Mouse (Mus musculus) forebrain, embryonic 14.5 days (tissue): ENCODE measurements around the gene Hist1h2ba. TPM values are rescaled to one million over a fixed set of nuclear protein-coding genes. Genes with fewer than 3 reads are reported as not detected.
A peak's percentile ranks its signal among the peaks of the same experiment; 100 is the strongest.

Experiments
- ATAC-seq: fragments of 200-750 bp; cut with Nextera tagmentation; 2 replicates; pipeline ENCODE4 v1.8.0; 2017; ENCODE audit warnings: mild to moderate bottlenecking, moderate library complexity
- DNase-seq: peaks from one replicate; pipeline ENCODE4 v3.0.0-alpha.2; 2015; ENCODE audit warnings: low spot score
- H3K27ac ChIP-seq: fragments of 300-500 bp; sonication (generic); 2 replicates; pipeline ENCODE4 v1.5.1; 2014; ENCODE audit warnings: low read depth, mild to moderate bottlenecking, control low read depth, low read length, moderate library complexity
- H3K27me3 ChIP-seq: fragments of 300-500 bp; sonication (generic); replicated peaks from 2 replicates; pipeline ENCODE4 v1.6.1; 2014; ENCODE audit warnings: low read length, control low read depth, mixed read lengths; ENCODE audit not compliant: control insufficient read depth, insufficient read depth
- H3K36me3 ChIP-seq: fragments of 300-500 bp; sonication (generic); 2 replicates; pipeline ENCODE4 v1.6.1; 2014; ENCODE audit warnings: low read length, control low read depth; ENCODE audit not compliant: control insufficient read depth, insufficient read depth
- H3K4me1 ChIP-seq: fragments of 300-500 bp; sonication (generic); 2 replicates; pipeline ENCODE4 v1.6.1; 2014; ENCODE audit warnings: antibody characterized with exemption, low read length, control low read depth; ENCODE audit not compliant: control insufficient read depth, insufficient read depth
- H3K4me2 ChIP-seq: fragments of 300-500 bp; sonication (generic); 2 replicates; pipeline ENCODE4 v1.6.1; 2014; ENCODE audit warnings: mild to moderate bottlenecking, control low read depth, low read length
- H3K4me3 ChIP-seq: fragments of 300-500 bp; sonication (generic); 2 replicates; pipeline ENCODE4 v1.5.1; 2014; ENCODE audit warnings: low read depth, low read length, control low read depth
- H3K9ac ChIP-seq: fragments of 300-500 bp; sonication (generic); 2 replicates; pipeline ENCODE4 v1.6.1; 2014; ENCODE audit warnings: mild to moderate bottlenecking, low read length, control low read depth, moderate library complexity
- H3K9me3 ChIP-seq: fragments of 300-500 bp; sonication (generic); replicated peaks from 2 replicates; pipeline ENCODE4 v1.6.1; 2016; ENCODE audit warnings: low read length, control low read depth, mixed read lengths; ENCODE audit not compliant: control insufficient read depth
- WGBS: fragments of 180-500 bp; shearing (Covaris S2); extraction: QIAGEN DNeasy Blood & Tissue Kit; methylation state at CpG from one replicate; pipeline ENCODE4 v1.1.7; 2014; 5-methylcytosine and 5-hydroxymethylcytosine counted together
- polyA plus RNA-seq: library from polyadenylated mRNA; unstranded; fragments of >200 nt; fragmentation: Nextera tagmentation; extraction: Ambion mirVana; gene quantifications from 2 replicates; pipeline ENCODE4 v1.2.1, GENCODE M21; 2014

The Hist1h2ba gene
- polyA plus RNA-seq, 1 experiment from 2014 or later, result not detected

DNA sequence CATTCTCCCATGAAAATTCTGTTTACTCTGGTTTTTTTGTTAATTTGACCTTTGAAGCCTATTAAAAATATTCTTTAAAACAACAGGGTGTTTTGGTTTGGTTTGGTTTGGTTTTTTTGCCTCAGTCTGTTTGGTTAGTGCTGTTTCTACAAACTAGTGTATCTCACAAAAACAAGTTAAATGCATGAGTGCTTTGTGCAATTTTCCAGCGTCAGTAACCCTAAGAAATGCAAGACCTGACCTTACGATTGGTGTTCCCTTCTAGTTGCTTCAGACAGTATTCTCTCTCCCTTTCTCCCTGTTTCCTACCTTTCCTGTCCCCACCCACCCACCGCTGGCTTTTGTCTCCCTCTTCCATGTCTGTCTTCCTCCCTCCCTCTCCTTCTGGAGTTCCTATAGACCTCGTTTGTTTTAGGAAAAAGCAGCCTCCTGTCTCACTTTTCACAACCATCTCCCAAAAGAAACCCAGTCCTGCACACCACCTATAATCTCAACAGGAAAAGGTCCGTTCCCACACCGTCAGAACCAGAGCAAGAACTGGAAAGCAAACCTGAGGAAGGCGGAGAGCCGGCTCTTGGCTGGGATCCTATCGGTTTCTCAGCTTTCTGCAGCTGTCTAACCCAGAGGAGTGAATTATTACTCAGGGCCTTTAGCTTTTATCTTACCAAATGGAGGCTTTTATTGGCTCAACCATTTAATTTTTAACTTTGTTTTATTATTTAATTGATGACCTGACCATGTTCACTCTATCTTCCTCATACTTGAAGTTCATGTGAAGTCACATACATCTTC, 19.4 kb downstream of the Hist1h2ba start, which contains the start of gene Slc17a4:
Gene Slc17a4 (minus strand): TSS at position 634 of the 792 bp plus-strand sequence.
- WGBS, result 74% methylated on average over 9 of the region's 9 CpGs
- Histone ChIP-seq H3K9ac (no peak within 1 kb of the TSS), H3K27ac (no peak within 1 kb of the TSS), H3K36me3 (no peaks in the 10 kb centered on the region), H3K4me3 (no peak within 1 kb of the TSS), H3K4me2 (no peak within 1 kb of the TSS), H3K27me3 (no peaks in the 10 kb centered on the region), H3K9me3 (no peaks in the 10 kb centered on the region), H3K4me1 (no peaks in the 10 kb centered on the region)
- DNase-seq, result no peak
- ATAC-seq, result no peak

DNA sequence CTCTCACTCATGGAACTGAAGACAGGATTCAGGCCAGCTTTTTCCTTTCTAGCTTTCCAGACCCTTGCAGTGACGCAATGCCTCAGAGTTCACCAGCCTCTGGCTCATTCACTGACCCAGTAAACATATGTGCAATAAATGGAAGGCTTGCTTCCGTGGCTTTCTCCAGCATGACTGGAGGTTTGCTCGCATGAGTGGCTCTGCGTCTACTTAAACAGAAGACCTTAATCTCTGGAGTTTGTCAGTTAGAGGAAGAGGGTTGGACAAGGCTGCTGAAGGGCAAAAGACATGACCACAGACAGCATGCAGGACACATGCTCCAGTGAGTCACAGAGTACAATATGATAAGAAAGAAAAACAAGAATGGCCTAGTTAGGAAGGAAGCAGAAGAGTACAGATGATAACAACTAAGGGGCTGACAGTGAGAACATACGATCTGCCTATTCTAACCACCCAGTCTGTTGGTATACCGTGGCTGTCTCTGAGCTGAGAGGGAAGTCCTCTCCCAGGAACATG, 20.1 kb downstream of the Hist1h2ba start:
- Histone ChIP-seq H3K4me2 (no peak overlapping the region), H3K4me1 (no peaks in the 10 kb centered on the region), H3K4me3 (no peak overlapping the region), H3K9ac (no peak overlapping the region), H3K36me3 (no peaks in the 10 kb centered on the region), H3K27me3 (no peaks in the 10 kb centered on the region), H3K9me3 (no peaks in the 10 kb centered on the region), H3K27ac (no peak overlapping the region)
- DNase-seq, result no peak
- 59% methylated on average over 6 of the region's 6 CpGs for WGBS
- ATAC-seq, result no peak

DNA sequence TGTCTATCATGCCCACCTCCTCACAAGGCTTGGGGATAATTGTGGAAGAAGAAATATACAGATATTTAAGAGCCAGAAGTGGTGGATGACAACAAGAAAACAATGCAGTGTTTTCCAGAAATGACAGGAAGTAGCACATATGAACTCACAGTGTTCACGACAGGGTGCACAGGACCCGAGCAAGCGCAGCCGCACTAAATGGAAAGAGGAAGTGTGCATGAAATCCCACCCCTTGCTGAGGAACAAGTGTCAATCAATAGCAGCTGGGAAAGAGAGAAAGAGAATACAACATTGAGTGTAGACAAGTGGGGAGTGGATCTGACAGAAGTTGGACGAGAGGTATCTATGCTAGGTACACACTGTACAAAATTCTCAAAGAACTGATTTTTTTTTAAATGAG, 22.6 kb downstream of the Hist1h2ba start:
- ATAC-seq, result no peak
- H3K4me1 ChIP-seq, result no peaks in the 10 kb centered on the region

DNA sequence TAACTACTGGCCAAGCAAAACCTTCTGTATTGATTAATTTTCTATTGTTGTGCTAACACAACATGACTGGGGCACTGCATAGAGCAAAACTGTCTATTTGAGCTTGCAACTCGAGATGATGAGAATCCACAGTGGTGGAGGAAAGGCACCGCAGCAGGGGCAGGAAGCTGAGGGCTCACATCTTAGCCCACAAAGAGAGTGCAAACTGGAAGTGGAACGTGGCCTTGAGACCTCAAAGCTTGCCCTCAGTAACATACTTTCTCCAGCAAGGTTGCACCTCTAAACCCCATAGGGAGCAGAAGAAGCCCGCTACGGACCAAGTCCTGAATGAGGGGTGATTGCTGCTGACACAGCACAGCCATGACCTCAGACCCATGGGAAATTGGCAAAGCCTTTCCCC, 23.8 kb downstream of the Hist1h2ba start:
- ATAC-seq (no peak), DNase-seq (no peak)
- Histone ChIP-seq H3K27ac (no peak overlapping the region), H3K4me3 (no peak overlapping the region), H3K4me1 (no peaks in the 10 kb centered on the region), H3K4me2 (no peak overlapping the region), H3K27me3 (no peaks in the 10 kb centered on the region), H3K9ac (no peak overlapping the region), H3K9me3 (no peaks in the 10 kb centered on the region), H3K36me3 (no peaks in the 10 kb centered on the region)
- WGBS, result 86% methylated on average over 5 of the region's 5 CpGs

More for the DNA sequence above, 22.6 kb downstream of the Hist1h2ba start:
- WGBS, result 92% methylated on average over 5 of the region's 5 CpGs
- Histone ChIP-seq H3K4me3 (no peak overlapping the region), H3K9ac (no peak overlapping the region), H3K27ac (no peak overlapping the region), H3K9me3 (no peaks in the 10 kb centered on the region), H3K4me2 (no peak overlapping the region), H3K27me3 (no peaks in the 10 kb centered on the region), H3K36me3 (no peaks in the 10 kb centered on the region)
- DNase-seq, result no peak

DNA sequence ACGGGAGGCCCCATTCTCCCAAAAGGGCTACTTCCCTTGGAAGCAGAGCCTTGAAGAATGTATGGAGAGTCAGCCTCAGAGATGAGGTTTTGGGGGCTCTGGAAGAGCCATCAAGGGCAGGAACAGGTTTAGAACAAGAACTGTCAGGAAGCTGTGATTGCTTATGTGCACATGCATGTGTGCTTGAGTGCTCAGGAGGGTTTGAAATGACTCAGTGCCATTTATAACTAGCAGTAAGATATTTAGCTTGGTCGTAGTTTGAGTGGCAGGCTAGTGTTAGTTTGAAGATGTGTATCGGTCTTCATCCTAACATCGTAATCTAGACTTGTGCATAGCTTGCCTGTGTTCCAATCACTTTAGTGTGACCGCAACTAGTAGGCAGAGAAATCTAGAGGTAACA, 27.1 kb downstream of the Hist1h2ba start:
- WGBS, result 96% methylated on average over 5 of the region's 5 CpGs
- ATAC-seq, result no peak
- no peaks in the 10 kb centered on the region for H3K9me3 ChIP-seq

DNA sequence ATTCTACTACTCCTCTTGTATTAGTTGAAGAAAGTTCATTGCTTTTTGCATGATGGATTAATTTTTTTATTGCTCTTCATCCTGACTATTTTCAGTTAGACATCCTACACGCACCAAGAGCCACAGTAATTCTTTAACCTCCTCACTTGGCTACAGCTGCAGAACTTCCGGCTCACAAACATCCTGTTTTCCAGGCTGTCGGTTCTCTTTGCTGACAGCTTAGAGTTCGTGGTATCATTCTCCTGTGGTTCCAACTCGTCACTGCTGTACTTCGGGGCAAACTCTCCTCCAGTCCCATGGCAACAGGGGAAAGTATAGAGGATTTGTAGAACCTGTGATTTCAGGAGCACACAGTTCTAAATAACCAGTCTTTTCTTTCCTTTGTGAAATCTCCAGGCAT, 35.7 kb downstream of the Hist1h2ba start:
- no peak overlapping the region for H3K27ac ChIP-seq
- H3K9ac ChIP-seq, result no peak overlapping the region
- WGBS, result 54% methylated on average over 6 of the region's 6 CpGs
- ATAC-seq, result no peak
- peak; percentile 2 for DNase-seq
- H3K27me3 ChIP-seq, result no peaks in the 10 kb centered on the region
- H3K9me3 ChIP-seq, result no peaks in the 10 kb centered on the region
- H3K4me1 ChIP-seq, result no peaks in the 10 kb centered on the region
- no peaks in the 10 kb centered on the region for H3K36me3 ChIP-seq
- no peak overlapping the region for H3K4me3 ChIP-seq
- no peak overlapping the region for H3K4me2 ChIP-seq

More for the DNA sequence above, 27.1 kb downstream of the Hist1h2ba start:
- no peak overlapping the region for H3K9ac ChIP-seq
- H3K4me2 ChIP-seq, result no peak overlapping the region
- H3K27me3 ChIP-seq, result no peaks in the 10 kb centered on the region
- DNase-seq, result no peak
- H3K36me3 ChIP-seq, result no peaks in the 10 kb centered on the region
- H3K4me1 ChIP-seq, result no peaks in the 10 kb centered on the region
- H3K4me3 ChIP-seq, result no peak overlapping the region
- H3K27ac ChIP-seq, result no peak overlapping the region

DNA sequence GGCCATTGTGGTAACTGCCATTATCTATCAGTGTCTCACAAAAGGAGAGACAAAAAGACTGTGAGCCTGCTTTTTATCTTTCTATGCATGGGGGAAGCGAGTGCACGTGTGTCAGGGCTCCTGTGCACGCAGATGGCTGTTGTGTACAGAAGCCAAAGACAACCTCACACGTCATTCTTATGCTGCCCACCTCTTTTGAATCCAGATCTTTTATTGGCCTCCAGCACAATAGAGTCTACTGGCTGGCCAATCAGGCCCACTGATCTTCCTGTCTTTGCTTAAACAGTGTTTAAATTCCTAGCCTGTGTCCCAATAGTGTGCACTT, 40.7 kb downstream of the Hist1h2ba start:
- DNase-seq (peak; percentile 42), ATAC-seq (peak; percentile 54; the same call in 1 of the 2 replicates)
- Histone ChIP-seq H3K9ac (no peak overlapping the region), H3K27ac (no peak overlapping the region), H3K36me3 (no peaks in the 10 kb centered on the region), H3K4me1 (no peaks in the 10 kb centered on the region), H3K4me2 (no peak overlapping the region), H3K4me3 (no peak overlapping the region), H3K9me3 (no peaks in the 10 kb centered on the region), H3K27me3 (no peaks in the 10 kb centered on the region)
- WGBS, result 9% methylated on average over 4 of the region's 4 CpGs

DNA sequence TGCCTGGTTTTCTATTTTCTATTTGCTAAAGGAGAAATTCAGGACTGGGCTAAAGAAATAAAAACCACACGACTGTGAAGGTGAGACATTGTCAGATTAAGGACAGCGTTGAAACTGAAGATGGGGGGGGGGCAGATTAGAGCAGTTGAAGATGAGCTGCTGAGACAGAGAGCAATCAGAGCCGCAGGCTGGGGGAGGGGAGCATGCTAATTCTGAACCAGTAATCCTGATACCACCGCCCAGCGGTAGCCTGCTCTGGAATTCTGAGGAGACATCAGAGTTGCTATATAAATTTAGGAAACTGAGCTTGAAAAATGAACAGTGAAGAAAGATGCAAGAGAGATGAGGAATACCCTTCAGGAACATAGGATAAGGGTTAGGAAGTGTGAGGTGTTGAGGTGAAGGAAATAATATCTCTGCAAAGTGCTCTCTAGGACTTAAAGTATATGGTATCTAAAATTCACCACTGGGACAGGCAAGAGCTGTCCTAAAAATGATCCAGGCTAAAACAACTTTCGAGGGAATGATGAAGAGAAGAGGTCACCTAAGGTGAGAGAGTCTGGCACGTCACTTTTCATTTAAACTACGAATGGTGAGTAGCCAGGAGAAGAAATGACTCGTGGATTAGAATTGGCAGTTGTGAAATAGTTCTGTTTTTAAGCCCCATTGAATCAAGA, 41.2 kb downstream of the Hist1h2ba start:
- Histone ChIP-seq H3K27me3 (no peaks in the 10 kb centered on the region), H3K27ac (no peak overlapping the region), H3K4me3 (no peak overlapping the region), H3K9me3 (no peaks in the 10 kb centered on the region), H3K9ac (no peak overlapping the region), H3K4me2 (no peak overlapping the region), H3K36me3 (no peaks in the 10 kb centered on the region), H3K4me1 (no peaks in the 10 kb centered on the region)
- DNase-seq (no peak), ATAC-seq (no peak)
- WGBS, result 17% methylated on average over 9 of the region's 9 CpGs
